Mouse (Mus musculus): Measurements from ENCODE around the gene Aldh3b3.
"Not testable (repeated sequence)": the region's sequence is repeated elsewhere in the genome, so short reads cannot be mapped to it uniquely, and the experiment has no call there.

- TF ChIP-seq CTCF, EP300 (IDR thresholded peaks at IDR 0.05): not testable (repeated sequence)
Measured at GRCm38 (mm10) chr19:3974608-3975007, 16.2 kb downstream of the Aldh3b3 start.
